Mouse (Mus musculus) hindbrain, embryonic 15.5 days (tissue): ENCODE measurements around the gene Trpm4. TPM values are rescaled to one million over a fixed set of nuclear protein-coding genes. Genes with fewer than 3 reads are reported as not detected.

Experiments used
- ATAC-seq: fragments of 200-750 bp; cut with Nextera tagmentation; 2 replicates; pipeline ENCODE4 v1.8.0; 2017; ENCODE audit warnings: low read depth, moderate number of reproducible peaks, moderate TSS enrichment; ENCODE audit not compliant: low FRiP score
- H3K27ac ChIP-seq: fragments of 300-500 bp; sonication (generic); replicated peaks from 2 replicates; pipeline ENCODE4 v1.5.1; 2015; ENCODE audit warnings: mild to moderate bottlenecking, inconsistent platforms
- H3K27me3 ChIP-seq: fragments of 300-500 bp; sonication (generic); 2 replicates; pipeline ENCODE4 v1.6.1; 2015; ENCODE audit warnings: control low read depth, inconsistent platforms
- H3K36me3 ChIP-seq: fragments of 300-500 bp; sonication (generic); 2 replicates; pipeline ENCODE4 v1.6.1; 2015; ENCODE audit warnings: control low read depth, inconsistent platforms
- H3K4me1 ChIP-seq: fragments of 300-500 bp; sonication (generic); replicated peaks from 2 replicates; pipeline ENCODE4 v1.6.1; 2015; ENCODE audit warnings: control low read depth, inconsistent platforms
- H3K4me2 ChIP-seq: fragments of 300-500 bp; sonication (generic); 2 replicates; pipeline ENCODE4 v1.6.1; 2015; ENCODE audit warnings: moderate library complexity, mild to moderate bottlenecking, inconsistent platforms
- H3K4me3 ChIP-seq: fragments of 300-500 bp; sonication (generic); 2 replicates; pipeline ENCODE4 v1.5.1; 2015; ENCODE audit warnings: mild to moderate bottlenecking, inconsistent platforms
- H3K9ac ChIP-seq: fragments of 300-500 bp; sonication (generic); 2 replicates; pipeline ENCODE4 v1.6.1; 2015; ENCODE audit warnings: inconsistent platforms
- H3K9me3 ChIP-seq: fragments of 300-500 bp; sonication (generic); 2 replicates; pipeline ENCODE4 v1.6.1; 2016; ENCODE audit warnings: control low read depth, inconsistent platforms
- WGBS: fragments of 180-500 bp; shearing (Covaris S2); methylation state at CpG from one replicate; pipeline ENCODE4 v1.1.7; 2015; 5-methylcytosine and 5-hydroxymethylcytosine counted together
- polyA plus RNA-seq: library from polyadenylated mRNA; unstranded; fragments of >200 nt; fragmentation: Nextera tagmentation; extraction: Ambion mirVana; gene quantifications from 2 replicates; pipeline ENCODE4 v1.2.1, GENCODE M21; 2015

Trpm4 gene
- polyA plus RNA-seq, 1 experiment from 2014 or later, result 11.3 TPM

DNA sequence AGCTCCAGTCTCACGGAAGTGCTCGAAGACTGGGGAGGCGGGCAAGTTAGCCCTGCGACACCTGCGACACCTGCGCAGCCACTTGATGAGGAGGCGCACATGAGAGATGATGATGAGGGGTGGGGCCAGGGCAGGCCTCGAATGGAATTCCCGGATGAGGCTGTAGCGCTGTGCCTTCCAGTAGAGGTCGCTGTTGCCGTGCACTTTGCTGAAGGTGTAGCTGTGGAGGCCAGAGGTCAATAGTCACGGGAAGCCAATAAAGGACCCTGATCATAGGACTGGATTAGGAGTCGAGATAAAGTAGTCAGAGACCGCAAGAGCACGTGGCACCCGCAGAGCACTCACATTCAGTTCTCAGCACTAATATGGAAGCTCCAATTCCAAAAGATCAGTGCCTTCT is 28.3 kb downstream of the Trpm4 start:
- no peak overlapping the region for H3K9ac ChIP-seq
- H3K4me3 ChIP-seq, result peak overlapping the region; percentile 21
- peak; percentile 58 for ATAC-seq
- H3K4me2 ChIP-seq, result peak overlapping the region; percentile 46
- 6% methylated on average over 17 of the region's 17 CpGs for WGBS
- H3K9me3 ChIP-seq, result no peaks in the 10 kb centered on the region
- no peak overlapping the region for H3K27ac ChIP-seq
- no peaks in the 10 kb centered on the region for H3K36me3 ChIP-seq
- H3K4me1 ChIP-seq, result peaks cover 26% of the 10 kb centered on the region
- no peaks in the 10 kb centered on the region for H3K27me3 ChIP-seq

DNA sequence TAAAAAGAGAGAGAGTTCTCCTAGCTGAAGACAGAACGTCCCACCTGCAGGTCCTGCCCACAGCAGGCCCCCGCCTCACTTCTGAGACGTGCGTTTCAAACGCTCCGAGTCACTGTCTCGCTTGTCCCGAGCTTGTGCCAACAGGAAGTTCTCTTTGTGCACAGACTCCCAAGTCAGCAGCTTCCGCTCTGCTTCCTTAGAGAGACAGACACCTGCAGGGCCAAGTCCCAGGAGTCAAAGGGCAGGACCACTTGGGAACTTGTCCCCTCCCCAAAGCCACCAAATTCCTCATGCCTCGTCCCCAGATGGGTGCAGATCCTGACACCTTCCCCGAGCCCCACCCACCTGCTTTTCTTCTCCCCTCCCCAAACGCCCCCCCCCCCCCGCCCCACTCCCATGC is 28.7 kb downstream of the Trpm4 start:
- Histone ChIP-seq H3K4me2 (peak overlapping the region; percentile 46), H3K36me3 (no peaks in the 10 kb centered on the region), H3K4me3 (peak overlapping the region; percentile 21), H3K9me3 (no peaks in the 10 kb centered on the region), H3K27ac (no peak overlapping the region), H3K9ac (peak overlapping the region; percentile 21; the same call in 1 of the 2 replicates), H3K27me3 (no peaks in the 10 kb centered on the region), H3K4me1 (peaks cover 30% of the 10 kb centered on the region)
- 0 out of 2 replicates have a peak, but pooled peaks have one; percentile 3 for ATAC-seq
- WGBS, result 14% methylated on average over 11 of the region's 13 CpGs

DNA sequence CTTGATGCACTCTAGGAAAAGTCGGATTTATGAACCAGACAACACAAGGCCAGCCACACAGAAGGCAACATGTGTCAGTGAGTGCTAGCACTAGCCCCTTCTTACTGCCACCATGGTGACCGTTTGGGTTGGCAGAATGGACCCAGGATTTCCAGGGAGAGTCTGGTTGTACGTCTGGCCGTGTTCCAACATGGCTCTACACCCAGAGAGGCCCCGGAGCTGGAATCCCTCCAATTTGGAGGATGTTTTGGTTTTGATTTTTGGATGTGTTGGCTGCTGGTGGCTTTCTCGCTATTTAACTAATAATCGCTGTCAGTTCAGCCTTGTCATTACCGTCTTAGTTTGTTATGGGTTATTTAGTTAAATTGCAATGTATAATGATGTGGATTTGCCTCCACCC is 31.0 kb downstream of the Trpm4 start:
- Histone ChIP-seq H3K4me1 (peaks cover 31% of the 10 kb centered on the region), H3K27me3 (no peaks in the 10 kb centered on the region), H3K9me3 (no peaks in the 10 kb centered on the region), H3K4me3 (no peak overlapping the region), H3K9ac (no peak overlapping the region), H3K27ac (no peak overlapping the region), H3K4me2 (no peak overlapping the region), H3K36me3 (no peaks in the 10 kb centered on the region)
- WGBS, result 50% methylated on average over 8 of the region's 8 CpGs
- no peak for ATAC-seq

- Histone ChIP-seq H3K27ac (no peak overlapping the region), H3K4me2 (peak overlapping the region; percentile 44), H3K4me1 (peaks cover 29% of the 10 kb centered on the region), H3K27me3 (no peaks in the 10 kb centered on the region), H3K9me3 (no peaks in the 10 kb centered on the region), H3K9ac (no peak overlapping the region), H3K36me3 (no peaks in the 10 kb centered on the region), H3K4me3 (no peak overlapping the region)
- no peak; the same call in 1 of the 2 replicates for ATAC-seq
- WGBS, result 15% methylated on average over 6 of the region's 6 CpGs
Measured at GRCm38 (mm10) chr7:45300270-45300669, 33.3 kb downstream of the Trpm4 start.

DNA sequence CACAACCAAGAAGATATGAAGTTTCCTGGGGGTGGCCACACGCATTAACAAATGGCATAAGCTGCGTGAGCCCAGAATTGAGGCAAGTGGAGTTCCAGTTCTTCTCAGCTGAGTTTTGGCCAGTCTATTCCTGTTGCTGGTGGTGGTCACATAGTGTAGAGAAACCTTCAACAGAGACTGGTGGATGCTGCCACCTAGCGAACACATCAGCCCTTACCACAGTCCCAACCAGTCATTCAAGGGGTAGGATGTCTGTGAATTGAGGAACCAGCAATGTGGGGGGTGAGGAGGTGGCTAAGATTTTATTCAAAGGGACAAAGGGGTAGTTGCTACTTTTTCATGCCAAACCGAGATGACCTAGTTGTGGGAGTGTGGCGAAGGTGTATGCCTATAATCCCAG is 33.8 kb downstream of the Trpm4 start:
- H3K9ac ChIP-seq, result no peak overlapping the region
- WGBS, result 16% methylated on average over 5 of the region's 5 CpGs
- peak; percentile 86 for ATAC-seq

GRCm38 (mm10) chr7:45297563-45297962 is 36.0 kb downstream of the Trpm4 start:
- H3K4me1 ChIP-seq, result peaks cover 11% of the 10 kb centered on the region
- H3K27ac ChIP-seq, result no peak overlapping the region
- WGBS, result 61% methylated on average over 3 of the region's 3 CpGs
- no peak overlapping the region for H3K9ac ChIP-seq
- H3K36me3 ChIP-seq, result no peaks in the 10 kb centered on the region
- H3K4me2 ChIP-seq, result no peak overlapping the region
- H3K4me3 ChIP-seq, result no peak overlapping the region
- ATAC-seq, result no peak
- H3K9me3 ChIP-seq, result no peaks in the 10 kb centered on the region
- no peaks in the 10 kb centered on the region for H3K27me3 ChIP-seq

More for the DNA sequence above, 33.8 kb downstream of the Trpm4 start:
- Histone ChIP-seq H3K4me3 (no peak overlapping the region), H3K27ac (no peak overlapping the region), H3K4me2 (no peak overlapping the region), H3K9me3 (no peaks in the 10 kb centered on the region), H3K27me3 (no peaks in the 10 kb centered on the region), H3K4me1 (peaks cover 23% of the 10 kb centered on the region), H3K36me3 (no peaks in the 10 kb centered on the region)

DNA sequence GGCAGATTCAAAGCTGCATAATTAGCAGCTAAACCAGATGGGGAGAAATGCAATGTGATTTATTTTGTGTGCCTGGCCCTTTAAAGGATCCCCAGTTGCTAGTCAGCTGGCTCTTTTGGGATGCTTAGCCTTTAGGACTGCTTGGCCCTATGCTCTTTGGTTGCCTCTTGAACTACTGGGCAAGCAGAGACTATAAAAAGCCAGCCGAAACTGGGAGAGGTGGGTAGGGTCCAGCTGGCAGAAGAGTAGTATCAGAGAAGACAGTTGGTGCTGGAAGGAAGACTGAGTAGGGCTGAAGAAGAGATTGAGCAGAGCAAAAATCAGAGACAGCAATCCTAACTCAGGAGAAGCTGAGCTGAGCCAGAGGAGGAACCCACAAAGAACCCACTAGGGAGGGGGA is 37.0 kb downstream of the Trpm4 start:
- H3K9me3 ChIP-seq, result no peaks in the 10 kb centered on the region
- peaks cover 10% of the 10 kb centered on the region for H3K4me1 ChIP-seq
- no peaks in the 10 kb centered on the region for H3K36me3 ChIP-seq
- no peaks in the 10 kb centered on the region for H3K27me3 ChIP-seq
- no peak overlapping the region for H3K4me3 ChIP-seq
- H3K27ac ChIP-seq, result no peak overlapping the region
- ATAC-seq, result no peak
- no peak overlapping the region for H3K9ac ChIP-seq
- no peak overlapping the region for H3K4me2 ChIP-seq
- WGBS, result 93% methylated on average over 1 of the region's 1 CpGs

GRCm38 (mm10) chr7:45286486-45286885 is 47.1 kb downstream of the Trpm4 start:
- Histone ChIP-seq H3K4me2 (no peak overlapping the region), H3K27ac (no peak overlapping the region), H3K36me3 (no peaks in the 10 kb centered on the region), H3K4me3 (no peak overlapping the region), H3K4me1 (no peaks in the 10 kb centered on the region), H3K27me3 (0 out of 2 replicates have a peak, but pooled peaks cover under 1% of the 10 kb centered on the region), H3K9me3 (no peaks in the 10 kb centered on the region), H3K9ac (no peak overlapping the region)
- 90% methylated on average over 13 of the region's 13 CpGs for WGBS
- ATAC-seq, result no peak

- Histone ChIP-seq H3K4me3 (peak within 1 kb of the TSS; percentile 34), H3K4me1 (peaks cover 4% of the 10 kb centered on the region), H3K36me3 (no peaks in the 10 kb centered on the region), H3K4me2 (peak within 1 kb of the TSS; percentile 62), H3K9ac (peak within 1 kb of the TSS; percentile 27; the same call in 1 of the 2 replicates), H3K27me3 (peaks cover 11% of the 10 kb centered on the region), H3K9me3 (no peaks in the 10 kb centered on the region), H3K27ac (no peak within 1 kb of the TSS)
- 6% methylated on average over 44 of the region's 44 CpGs for WGBS
- ATAC-seq, result no peak
Measured at GRCm38 (mm10) chr7:45277136-45277760, 56.3 kb downstream of the Trpm4 start, which contains the start of gene Slc6a21. TSS of gene Slc6a21 (plus strand) at chr7:45277513.

GRCm38 (mm10) chr7:45273672-45274071 is 59.9 kb downstream of the Trpm4 start:
- Histone ChIP-seq H3K9me3 (no peaks in the 10 kb centered on the region), H3K9ac (no peak overlapping the region), H3K27me3 (peaks cover 7% of the 10 kb centered on the region), H3K27ac (no peak overlapping the region), H3K4me2 (no peak overlapping the region), H3K36me3 (no peaks in the 10 kb centered on the region), H3K4me3 (no peak overlapping the region), H3K4me1 (peaks cover 4% of the 10 kb centered on the region)
- no peak for ATAC-seq
- WGBS, result 93% methylated on average over 8 of the region's 8 CpGs

DNA sequence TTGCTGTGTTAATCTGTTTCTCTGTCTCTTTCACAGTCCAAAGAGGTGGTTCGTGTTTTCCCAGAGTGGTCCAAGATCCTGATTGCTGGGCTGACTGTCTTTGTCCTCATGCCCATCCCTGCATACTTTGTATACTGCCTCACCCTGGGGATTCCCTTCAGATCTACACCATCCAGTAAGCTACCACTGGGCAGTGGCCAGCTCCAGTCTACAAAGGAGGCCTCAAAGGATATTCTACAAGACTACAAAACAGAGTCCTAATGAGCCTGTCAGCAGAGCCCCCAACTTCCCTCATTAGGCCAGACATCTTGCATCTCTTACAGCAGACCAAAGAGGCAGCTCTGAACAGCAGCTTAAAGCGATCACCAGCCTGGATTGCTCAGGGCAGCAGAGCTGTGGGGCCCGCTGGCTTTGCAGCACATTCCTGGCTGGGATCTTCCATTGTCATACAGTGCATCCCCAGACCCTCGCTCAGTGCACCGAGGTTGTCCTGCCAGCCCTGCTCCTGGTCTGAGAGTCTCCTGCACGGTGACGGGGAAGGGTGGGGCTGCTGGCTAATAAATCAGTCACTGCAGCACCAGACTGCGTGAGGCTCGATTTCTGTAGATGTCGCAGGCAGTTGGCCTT is 60.7 kb downstream of the Trpm4 start:
- H3K9ac ChIP-seq, result no peak overlapping the region
- H3K4me3 ChIP-seq, result no peak overlapping the region
- H3K4me2 ChIP-seq, result no peak overlapping the region
- H3K27me3 ChIP-seq, result peaks cover 7% of the 10 kb centered on the region
- peaks cover 4% of the 10 kb centered on the region for H3K4me1 ChIP-seq
- no peaks in the 10 kb centered on the region for H3K36me3 ChIP-seq
- H3K27ac ChIP-seq, result no peak overlapping the region
- WGBS, result 63% methylated on average over 10 of the region's 10 CpGs
- no peak for ATAC-seq
- H3K9me3 ChIP-seq, result no peaks in the 10 kb centered on the region

GRCm38 (mm10) chr7:45265518-45265917 is 68.1 kb downstream of the Trpm4 start:
- H3K9me3 ChIP-seq, result no peaks in the 10 kb centered on the region
- 79% methylated on average over 1 of the region's 1 CpGs for WGBS

More at GRCm38 (mm10) chr7:45265518-45265917, 68.1 kb downstream of the Trpm4 start:
- H3K4me3 ChIP-seq, result no peak overlapping the region
- no peak overlapping the region for H3K27ac ChIP-seq
- no peak overlapping the region for H3K4me2 ChIP-seq
- ATAC-seq, result no peak
- H3K9ac ChIP-seq, result no peak overlapping the region
- H3K4me1 ChIP-seq, result no peaks in the 10 kb centered on the region
- no peaks in the 10 kb centered on the region for H3K36me3 ChIP-seq
- 0 out of 2 replicates have a peak, but pooled peaks cover 2% of the 10 kb centered on the region for H3K27me3 ChIP-seq
